ENCODE assay signal across 8 mouse cellular contexts in the genomic region with DNA sequence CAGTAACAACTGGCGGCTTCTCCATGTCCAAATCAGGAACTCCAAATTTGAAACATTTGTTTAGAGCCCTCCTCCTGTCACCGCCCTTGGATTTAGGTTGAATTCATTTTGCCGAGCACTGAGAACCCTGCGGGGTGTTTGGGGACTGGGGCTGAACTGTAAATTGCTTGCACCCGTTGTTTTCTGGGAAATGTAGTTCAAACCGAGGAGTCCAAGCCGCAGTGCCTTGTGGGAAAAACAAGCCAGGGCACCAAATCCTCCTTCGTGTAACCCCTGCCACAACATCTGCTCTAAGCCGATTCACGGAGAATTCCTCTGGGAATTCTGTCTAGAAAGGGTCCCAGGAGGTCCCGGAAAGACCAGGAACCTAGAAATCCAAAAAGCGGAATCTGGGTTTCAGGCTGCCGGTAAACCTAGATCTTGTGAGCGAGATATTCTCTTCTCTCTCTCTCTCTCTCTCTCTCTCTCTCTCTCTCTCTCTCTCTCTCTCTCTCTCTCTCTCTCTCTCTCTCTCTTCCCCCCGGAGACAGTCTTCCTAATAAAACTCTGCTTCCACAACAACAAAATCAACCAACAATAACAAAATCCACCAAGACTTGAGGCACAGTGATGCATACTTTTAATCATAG. TPM values are rescaled to one million over a fixed set of nuclear protein-coding genes. Genes with fewer than 3 reads are reported as not detected.
A peak's percentile ranks its signal among the peaks of the same experiment; 100 is the strongest.
DNase-seq lines count a peak whose midpoint lies in the region; ATAC-seq lines count a peak whose summit lies in the region.

No protein-coding gene starts in this region.

- H3K4me2 ChIP-seq in hindbrain, embryonic 11.5 days (replicated peaks; ENCODE audit: low read depth, low read length): peak overlapping the region; percentile 37

- H3K27ac ChIP-seq in hindbrain, embryonic 11.5 days (ENCODE audit: low read depth, low read length): no peak overlapping the region

- no peaks in the 10 kb centered on the region for H3K9me3 ChIP-seq in hindbrain, embryonic 11.5 days (ENCODE audit: control insufficient read depth, low read length)

- no peaks in the 10 kb centered on the region for H3K27me3 ChIP-seq in hindbrain, embryonic 11.5 days (ENCODE audit: control insufficient read depth, insufficient read depth, low read length)

- 2% methylated on average over 15 of the region's 15 CpGs for WGBS in hindbrain, embryonic 11.5 days

- peaks cover 3% of the 10 kb centered on the region; the same call in 1 of the 2 replicates for H3K4me1 ChIP-seq in hindbrain, embryonic 11.5 days (replicated peaks; ENCODE audit: control insufficient read depth, insufficient read depth, low read length)

- peak overlapping the region; percentile 63 for H3K9ac ChIP-seq in hindbrain, embryonic 11.5 days (ENCODE audit: low read depth, low read length)

- H3K36me3 ChIP-seq in hindbrain, embryonic 11.5 days (ENCODE audit: control insufficient read depth, insufficient read depth, low read length): no peaks in the 10 kb centered on the region

- ATAC-seq in hindbrain, embryonic 11.5 days (ENCODE audit: low FRiP score): peak; percentile 61

- peak overlapping the region; percentile 76 for H3K4me3 ChIP-seq in hindbrain, embryonic 11.5 days (ENCODE audit: low read depth, low read length)

- peak; percentile 90 for DNase-seq in NIH3T3 (ENCODE audit: low read depth)
- DNase-seq in cerebellum, adult 9-11 months: peak; percentile 89
- DNase-seq in frontal cortex, adult 2 months (ENCODE audit: extremely low spot score in 1 of 2, low spot score in 1 of 2): peak; percentile 77 to 92
- DNase-seq in hindbrain, embryonic 11.5 days (ENCODE audit: low spot score): peak; percentile 88
- DNase-seq in layer of hippocampus, postnatal 10 days (ENCODE audit: low spot score in 2 of 2): peak; percentile 80 to 84
- peak; percentile 92 for DNase-seq in lung, postnatal 10 days
- DNase-seq in retina, adult 2 months (ENCODE audit: low read depth, low spot score): peak; percentile 78
- DNase-seq in thymus, postnatal 36 days: peak; percentile 75 to 80

RNA-seq across cellular contexts. Expression of a gene that starts 1.2 kb away (rescaled TPM):
- polyA plus RNA-seq in frontal cortex, adult 2 months (2012; rRNA removed): 10.1 TPM in 2 replicates
- 17.9 and 19.1 TPM in 2 replicates for polyA plus RNA-seq in hindbrain, embryonic 11.5 days (2014; fragmentation: Nextera tagmentation; extraction: Ambion mirVana)
- 10 to 100 TPM; 15.8 to 17.9 TPM for total RNA-seq in layer of hippocampus, postnatal 10 days (2021)

RNA-seq across cellular contexts. Expression of a gene that starts 16.6 kb away (rescaled TPM):
- polyA plus RNA-seq in frontal cortex, adult 2 months (2012; rRNA removed): 8.7 and 9.4 TPM in 2 replicates
- polyA plus RNA-seq in hindbrain, embryonic 11.5 days (2014; fragmentation: Nextera tagmentation; extraction: Ambion mirVana): 8.2 and 8.5 TPM in 2 replicates
- total RNA-seq in layer of hippocampus, postnatal 10 days (2021): 10 to 100 TPM; 11.0 to 11.3 TPM

RNA-seq across cellular contexts. Expression of a gene that starts 40.3 kb away (rescaled TPM):
- polyA plus RNA-seq in frontal cortex, adult 2 months (2012; rRNA removed): 0.10 and 0.17 TPM in 2 replicates
- polyA plus RNA-seq in hindbrain, embryonic 11.5 days (2014; fragmentation: Nextera tagmentation; extraction: Ambion mirVana): not detected in 2 replicates
- under 1 TPM; 0.18 to 0.42 TPM for total RNA-seq in layer of hippocampus, postnatal 10 days (2021)

RNA-seq across cellular contexts. Expression of a gene that starts 48.7 kb away (rescaled TPM):
- polyA plus RNA-seq in frontal cortex, adult 2 months (2012; rRNA removed): 9.0 and 10.0 TPM in 2 replicates
- polyA plus RNA-seq in hindbrain, embryonic 11.5 days (2014; fragmentation: Nextera tagmentation; extraction: Ambion mirVana): 19.7 and 24.7 TPM in 2 replicates
- total RNA-seq in layer of hippocampus, postnatal 10 days (2021): 10 to 100 TPM; 18.9 to 23.2 TPM
